Mouse (Mus musculus): Measurements from ENCODE around the gene Olfr170.
"Not testable (repeated sequence)": the region's sequence is repeated elsewhere in the genome, so short reads cannot be mapped to it uniquely, and the experiment has no call there.

The Olfr170 gene

GRCm38 (mm10) chr16:19611782-19612181 is at the start of gene Olfr170:
Gene Olfr170 (minus strand): TSS chr16:19611882.
- not testable (repeated sequence) for TF ChIP-seq GATA4 (IDR thresholded peaks at IDR 0.05; ENCODE audit: insufficient replicate concordance, low read length)

- no peak for TF ChIP-seq GATA4 (IDR thresholded peaks at IDR 0.05; ENCODE audit: insufficient replicate concordance, low read length)
Observed at GRCm38 (mm10) chr16:19629816-19630215, 18.1 kb upstream of the Olfr170 start, which contains the start of gene Olfr171. Gene Olfr171 (minus strand): TSS chr16:19629916.

- TF ChIP-seq GATA4 (IDR thresholded peaks at IDR 0.05; ENCODE audit: insufficient replicate concordance, low read length): no peak
Observed at GRCm38 (mm10) chr16:19603166-19603565, 8.5 kb downstream of the Olfr170 start.

- TF ChIP-seq GATA4 (IDR thresholded peaks at IDR 0.05; ENCODE audit: insufficient replicate concordance, low read length): not testable (repeated sequence)
Observed at GRCm38 (mm10) chr16:19571709-19572108, 40.0 kb downstream of the Olfr170 start, which contains the start of gene Olfr169. Gene Olfr169 (minus strand): TSS chr16:19571809.

All from liver, adult (tissue).